Mouse (Mus musculus) bone marrow, adult 2 months (tissue): ENCODE data around the gene Fbxl17.

ENCODE experiments used
- CTCF ChIP-seq: fragments of 200-500 bp; IDR thresholded peaks from 2 replicates; pipeline ENCODE4 v1.5.1; 2011; ENCODE audit warnings: low read length, control low read depth; ENCODE audit not compliant: control insufficient read depth, insufficient read depth
- POLR2A ChIP-seq: fragments of 200-500 bp; IDR thresholded peaks from 2 replicates; pipeline ENCODE4 v1.6.1; 2011; ENCODE audit warnings: low read depth, mild to moderate bottlenecking, control low read depth, low read length, borderline replicate concordance; ENCODE audit not compliant: control insufficient read depth

- TF ChIP-seq POLR2A (no peak), CTCF (no peak)
These were observed 173.6 kb downstream of the Fbxl17 start for GRCm38 (mm10) chr17:63326227-63326626.
